Mouse (Mus musculus) left cerebral cortex, postnatal 36 days (tissue): ENCODE data around the gene Hk2. TPM values are rescaled to one million over a fixed set of nuclear protein-coding genes. Genes with fewer than 3 reads are reported as not detected.

Experiments used
- DNase-seq, 2 experiments: peaks; one replicate each; pipeline ENCODE4 v3.0.0; 2021 to 2022; ENCODE audit warnings: low spot score in 2 of 2, mixed read lengths in 1 of 2
- intact Hi-C: fragments of 180-260 bp; cut with DNase I; formaldehyde crosslinking; loops from one replicate; pipeline ENCODE4 v1.15.1; 2025
- total RNA-seq, 2 experiments: library from RNA; stranded (reverse); gene quantifications; 2 replicates each; pipeline ENCODE4 v1.2.3; 2021

The Hk2 gene
- total RNA-seq, 2 experiments from 2014 or later: 3.2 to 5.6 TPM

GRCm38 (mm10) chr6:82771981-82772409 is 2.3 kb downstream of the Hk2 start:
- intact Hi-C loops: no loop called here
- no peak for DNase-seq

DNA sequence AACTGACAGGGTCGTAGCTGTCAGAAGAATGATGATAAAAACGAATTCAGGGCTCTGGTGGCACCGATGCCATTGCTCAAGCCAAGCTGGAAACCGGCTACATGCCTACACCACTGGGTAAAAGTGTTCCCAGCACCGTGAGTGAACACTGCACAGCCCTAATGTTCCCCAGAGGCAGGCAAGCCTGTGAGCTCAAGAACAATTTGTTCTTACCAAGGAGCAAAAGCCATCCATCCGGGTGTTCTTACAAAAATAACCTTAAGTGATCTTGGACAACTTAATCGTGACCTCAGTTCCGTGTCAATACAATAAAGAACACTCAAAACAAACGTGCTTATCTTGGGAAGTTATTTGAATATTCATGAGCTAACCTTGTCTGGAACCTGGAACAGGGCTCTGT is 3.2 kb downstream of the Hk2 start:
- intact Hi-C loops: no loop called here

DNA sequence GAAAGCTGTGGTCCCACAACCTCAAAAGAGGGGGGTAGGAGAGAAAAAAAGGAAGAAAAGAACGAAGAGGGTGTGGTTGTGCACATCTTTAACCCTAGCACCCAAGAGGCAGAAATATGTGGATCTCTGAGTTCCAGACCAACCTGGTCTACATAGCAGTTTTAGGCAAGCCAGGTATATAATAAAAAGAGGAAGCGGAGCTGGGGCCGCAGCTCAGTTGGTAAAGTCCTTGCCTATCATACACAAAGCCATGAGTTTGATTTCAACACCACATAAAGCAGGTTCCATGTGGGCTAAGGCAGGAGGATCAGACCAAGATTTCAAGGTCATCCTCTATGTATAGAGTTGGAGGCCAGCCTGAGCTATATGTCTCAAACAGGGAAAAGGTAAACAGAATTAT is 4.0 kb downstream of the Hk2 start:
- intact Hi-C loops: no loop called here
- no peak for DNase-seq

More for the DNA sequence above, 3.2 kb downstream of the Hk2 start:
- no peak for DNase-seq

DNA sequence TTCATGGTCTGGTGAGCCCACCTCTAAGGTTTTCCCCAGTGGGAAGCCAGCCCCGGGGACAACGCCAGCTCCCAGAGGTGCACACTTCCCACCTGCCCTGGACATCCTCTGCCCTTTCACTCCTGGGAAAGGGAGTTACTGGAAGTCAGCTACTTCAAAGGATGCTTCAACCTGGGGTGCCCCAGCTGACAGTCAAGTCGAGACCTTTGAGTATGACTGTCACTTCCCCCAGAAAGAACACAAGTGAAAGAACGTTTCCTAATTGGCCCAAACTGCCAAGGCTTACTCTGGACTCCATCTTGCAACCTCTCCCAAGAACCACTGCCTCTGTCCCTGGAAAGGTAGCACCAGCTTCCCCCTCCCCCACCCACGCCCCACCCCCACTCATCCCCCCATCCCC is 4.5 kb downstream of the Hk2 start:
- intact Hi-C loops: no loop called here
- DNase-seq: no peak

DNA sequence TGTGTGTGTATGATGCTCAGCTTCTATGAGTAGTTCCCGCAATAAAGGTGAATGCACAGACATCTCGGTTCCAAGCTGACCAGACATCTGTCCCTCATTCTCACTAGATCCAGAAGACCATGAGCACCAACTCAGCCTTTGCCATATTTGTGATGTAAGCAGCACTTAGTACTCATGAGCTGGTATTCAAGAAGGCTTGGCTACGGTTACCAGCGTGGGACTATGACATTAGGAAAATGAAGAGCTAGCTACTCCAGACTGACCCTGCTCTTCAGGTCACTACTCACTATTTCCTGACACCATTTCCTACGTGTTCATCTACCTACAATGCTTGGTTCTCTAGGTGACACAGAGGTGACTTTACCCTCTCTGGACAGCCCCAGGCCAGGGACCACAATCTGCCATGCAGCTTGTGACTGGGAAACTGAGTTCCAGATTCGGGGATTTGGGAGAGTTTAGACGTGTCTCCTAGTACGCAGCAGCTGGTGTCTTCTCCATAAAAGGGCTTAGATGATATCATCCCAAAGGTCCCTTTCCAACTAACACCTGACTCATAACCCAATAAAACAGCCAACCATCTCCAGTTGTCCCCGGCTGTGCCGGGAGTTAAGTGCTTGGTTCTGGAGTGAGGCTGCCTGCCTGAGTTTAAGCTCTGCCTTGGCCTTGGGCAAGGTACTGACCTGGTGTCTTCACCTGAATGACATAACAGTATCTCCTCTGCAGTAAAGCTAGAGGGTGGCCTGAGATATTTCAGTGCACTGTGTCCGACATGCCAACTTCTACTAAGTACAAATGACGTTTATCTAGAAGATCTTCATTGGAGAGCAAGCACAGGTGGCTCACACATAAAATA is 6.3 kb downstream of the Hk2 start:
- intact Hi-C loops: no loop called here
- DNase-seq: no peak

GRCm38 (mm10) chr6:82766636-82767035 is 7.6 kb downstream of the Hk2 start:
- DNase-seq: no peak
- intact Hi-C loops: no loop called here

DNA sequence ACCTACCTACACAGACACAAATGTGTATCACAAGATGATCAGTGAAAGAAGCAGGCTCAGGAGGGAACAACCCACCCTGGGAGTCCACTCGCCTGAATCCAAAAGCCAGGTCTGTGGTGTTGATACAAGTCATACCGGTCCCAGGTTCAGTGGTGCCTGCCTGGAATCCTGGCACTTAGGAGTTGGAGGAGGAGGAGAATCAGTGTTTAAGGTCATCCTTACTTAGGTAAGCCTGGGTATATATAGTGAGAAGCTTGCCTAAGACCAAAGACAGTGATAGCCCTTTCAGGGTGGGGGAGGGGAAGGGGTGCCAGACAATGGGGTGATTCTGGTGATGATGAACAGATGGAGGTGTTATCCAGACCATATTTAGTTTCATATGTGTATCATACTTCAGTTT is 9.0 kb downstream of the Hk2 start:
- DNase-seq: no peak

DNA sequence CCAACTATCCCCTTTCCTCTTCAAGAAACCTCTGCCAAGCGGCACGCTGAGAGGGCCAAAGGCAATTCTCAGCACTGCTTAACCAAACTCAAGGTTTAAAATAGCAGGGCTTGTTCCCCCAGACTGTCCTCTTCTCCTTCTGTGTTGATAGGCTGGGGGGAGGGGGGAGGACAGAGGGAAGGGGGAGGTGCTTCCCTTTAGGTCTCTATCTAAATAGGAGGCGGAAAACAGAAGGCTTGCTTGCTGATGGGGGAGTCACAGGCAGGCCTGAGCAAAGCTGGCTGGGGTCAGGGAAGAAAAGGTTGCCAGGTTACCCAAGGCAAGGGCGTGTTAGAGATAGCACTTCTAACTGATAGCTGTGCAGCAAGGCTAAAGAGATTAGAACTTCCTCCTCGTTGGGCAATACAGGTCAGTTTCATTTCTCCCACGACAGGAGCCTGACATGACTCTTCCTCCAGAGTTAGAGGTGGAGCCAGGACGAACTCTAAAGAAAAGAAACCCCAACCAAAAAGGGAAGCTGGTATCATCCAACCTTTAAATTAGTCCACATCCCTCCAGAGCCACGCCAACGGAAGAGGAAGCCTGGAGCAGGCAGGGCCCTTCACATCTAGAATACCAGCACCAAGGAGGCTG is 10.3 kb downstream of the Hk2 start:
- no peak for DNase-seq
- intact Hi-C loops: no loop called here

More for the DNA sequence above, 9.0 kb downstream of the Hk2 start:
- intact Hi-C loops: no loop called here

- intact Hi-C loops: no loop called here
- DNase-seq: no peak
Observed at GRCm38 (mm10) chr6:82762728-82763127, 11.5 kb downstream of the Hk2 start.

DNA sequence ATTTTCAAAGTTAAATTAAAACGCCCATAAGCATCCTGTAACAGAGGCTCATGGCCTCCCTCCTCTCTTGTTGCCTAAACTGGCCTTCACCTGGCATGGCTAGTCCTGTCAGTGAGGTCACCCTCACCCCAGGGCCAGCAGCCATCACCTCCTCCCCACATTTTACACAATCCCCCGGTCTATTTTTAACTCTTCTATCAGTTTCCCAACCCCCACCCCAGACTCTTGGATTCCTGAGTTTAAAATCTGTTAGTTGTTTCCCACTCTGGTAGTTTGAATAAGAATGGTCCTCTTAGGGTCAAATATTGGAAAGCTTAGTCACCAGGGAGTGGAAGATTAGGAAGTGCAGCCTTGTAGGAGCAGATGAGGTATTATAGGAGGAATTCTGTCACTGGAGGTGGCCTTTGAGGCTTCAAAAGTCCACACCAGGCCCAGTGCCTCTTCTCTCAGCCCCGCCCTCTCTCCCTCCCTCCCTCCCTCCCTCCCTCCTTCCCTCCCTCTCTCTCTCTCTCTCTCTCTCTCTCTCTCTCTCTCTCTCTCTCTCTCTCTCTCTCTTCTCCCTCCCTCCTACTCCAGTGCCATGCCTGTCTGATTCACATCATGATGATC is 13.4 kb downstream of the Hk2 start:
- intact Hi-C loops: no loop called here
- DNase-seq: no peak

DNA sequence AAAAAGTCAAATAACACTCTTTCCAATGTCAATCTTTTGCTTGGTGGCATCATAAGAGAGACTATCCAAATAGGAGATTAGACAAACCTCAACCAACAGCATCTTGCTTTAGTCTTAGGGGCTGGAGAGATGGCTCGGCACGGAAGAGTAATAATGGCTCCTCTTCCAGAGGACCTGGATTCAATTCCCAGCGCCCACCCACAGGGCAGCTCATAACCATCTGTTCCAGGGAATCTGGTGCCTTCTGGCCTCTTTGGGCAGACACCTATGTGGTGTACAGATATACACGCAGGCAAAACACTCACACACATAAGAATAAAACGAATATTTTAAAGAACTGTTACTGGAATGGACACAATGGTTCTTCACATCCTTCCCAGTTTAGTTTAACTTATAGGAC is 15.0 kb downstream of the Hk2 start:
- intact Hi-C loops: no loop called here
- DNase-seq: no peak

DNA sequence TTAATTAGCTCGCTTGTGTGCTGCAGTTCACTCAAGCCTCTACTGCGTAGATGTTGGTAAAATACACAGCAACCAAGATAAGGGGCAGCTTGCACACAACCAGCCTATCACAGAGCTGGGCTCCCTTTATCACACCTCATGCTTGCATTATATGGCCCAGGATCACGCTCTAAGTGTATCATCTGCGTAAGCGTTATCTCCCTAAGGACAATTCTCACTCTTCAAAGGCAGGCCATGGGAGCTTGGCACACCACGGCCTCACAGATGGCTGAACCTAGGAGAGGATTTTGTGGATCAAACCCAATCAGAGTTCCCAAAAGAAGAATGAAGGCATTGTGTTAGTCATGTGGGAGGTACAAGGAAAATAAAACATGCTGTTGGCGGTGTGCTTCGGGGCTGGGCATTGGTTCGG is 17.4 kb downstream of the Hk2 start:
- intact Hi-C loops: no loop called here
- DNase-seq: no peak

GRCm38 (mm10) chr6:82756216-82756615 is 18.0 kb downstream of the Hk2 start:
- intact Hi-C loops: no loop called here
- DNase-seq: no peak

GRCm38 (mm10) chr6:82755338-82755737 is 18.9 kb downstream of the Hk2 start:
- intact Hi-C loops: no loop called here

GRCm38 (mm10) chr6:82754769-82755168 is 19.5 kb downstream of the Hk2 start:
- no peak for DNase-seq
- intact Hi-C loops: no loop called here

More at GRCm38 (mm10) chr6:82755338-82755737, 18.9 kb downstream of the Hk2 start:
- DNase-seq: no peak

GRCm38 (mm10) chr6:82753638-82754361 is 20.5 kb downstream of the Hk2 start:
- DNase-seq: no peak
- intact Hi-C loops: no loop called here

GRCm38 (mm10) chr6:82753061-82753460 is 21.2 kb downstream of the Hk2 start:
- intact Hi-C loops: no loop called here
- DNase-seq: no peak

DNA sequence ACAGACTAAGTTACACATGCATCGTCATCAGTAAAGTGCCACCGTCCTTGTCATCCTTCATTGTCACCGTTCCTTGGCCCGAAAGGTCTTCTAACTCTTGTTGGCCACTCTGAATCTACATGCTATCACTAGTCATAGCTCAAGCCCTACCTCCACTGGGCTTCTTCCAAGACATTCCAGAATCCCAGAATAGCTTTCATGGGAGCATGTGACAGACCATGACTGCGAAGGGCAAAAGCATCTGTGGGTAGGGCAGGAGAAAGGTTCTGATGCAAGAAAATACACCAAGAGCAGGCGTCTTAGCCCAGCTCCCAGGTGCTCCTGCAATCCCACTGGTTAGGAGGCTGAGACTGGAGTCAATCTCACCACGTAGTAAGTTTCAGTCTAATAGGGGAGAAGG is 22.5 kb downstream of the Hk2 start:
- no peak for DNase-seq
- intact Hi-C loops: no loop called here

DNA sequence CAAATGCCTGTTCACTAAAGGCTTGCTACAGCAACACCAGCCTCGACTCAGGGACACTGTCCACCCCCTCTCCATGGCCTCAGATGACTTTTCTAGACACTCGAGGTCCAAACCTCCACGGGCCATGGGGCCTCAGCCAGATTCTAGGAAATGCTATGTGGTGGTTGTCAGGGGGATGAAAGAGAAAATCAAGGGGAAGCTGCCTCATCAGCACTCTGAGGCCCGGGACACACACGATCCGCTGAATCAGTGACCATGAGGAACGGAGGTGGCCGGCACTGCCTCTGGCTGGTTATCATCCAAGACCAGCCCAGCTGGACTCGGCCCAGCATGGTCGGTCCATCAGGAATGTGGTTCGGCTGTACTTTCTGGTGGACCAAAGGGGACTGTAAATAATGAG is 23.2 kb downstream of the Hk2 start:
- intact Hi-C loops: no loop called here
- DNase-seq: no peak

- DNase-seq: no peak
- intact Hi-C loops: no loop called here
Observed at GRCm38 (mm10) chr6:82750063-82750462, 24.2 kb downstream of the Hk2 start.
